Comparison of ENCODE assay signal across 9 mouse cellular contexts in the genomic region with DNA sequence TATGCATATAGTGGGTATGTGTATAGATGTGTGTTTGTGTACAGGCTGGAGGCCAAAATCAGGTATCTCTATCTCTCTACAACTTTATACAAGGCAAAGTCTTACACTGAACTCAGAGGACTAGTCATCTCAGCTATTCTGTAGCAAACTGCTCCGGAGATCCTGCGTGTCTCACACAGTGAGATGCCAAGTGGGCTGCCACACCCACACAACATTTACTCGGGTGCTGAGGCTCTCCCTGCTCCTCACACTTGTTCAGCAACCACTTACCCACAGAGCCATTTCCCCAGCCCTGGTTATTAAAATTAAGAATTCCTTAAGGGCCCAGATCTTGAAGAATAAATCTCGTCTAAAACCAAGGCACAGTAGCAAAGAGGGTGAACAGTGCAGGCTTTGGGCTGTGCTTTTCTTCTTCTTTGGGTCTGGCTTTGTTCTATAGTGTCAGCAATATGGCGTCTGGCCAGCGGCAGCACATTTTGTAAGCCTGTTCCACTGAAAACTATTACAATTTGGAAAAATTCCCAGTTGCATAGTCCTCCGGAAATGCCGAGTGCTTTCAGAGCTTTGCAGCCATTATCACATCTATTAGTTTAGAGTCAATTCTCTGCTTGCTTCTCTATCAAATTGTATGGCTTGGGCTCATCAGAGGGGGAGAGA. TPM values are rescaled to one million over a fixed set of nuclear protein-coding genes. Genes with fewer than 3 reads are reported as not detected.
DNase-seq lines count a peak whose midpoint lies in the region; ATAC-seq and TF ChIP-seq lines count a peak whose summit lies in the region.
"Had no signal": no experiment of that assay in that cellular context is flagged by ENCODE, and none has a peak within 500 bp of the region (broad histone marks: within the 10 kb centered on the region; RNA-seq: fewer than 3 reads in every experiment).

No protein-coding gene starts in this region.

- peaks cover 39% of the 10 kb centered on the region for H3K4me1 ChIP-seq in neural tube, embryonic 13.5 days (replicated peaks)
- peaks cover 39% of the 10 kb centered on the region for H3K4me1 ChIP-seq in hindbrain, embryonic 13.5 days (replicated peaks)
- peaks cover 10% of the 10 kb centered on the region for H3K4me1 ChIP-seq in midbrain, embryonic 15.5 days
- peaks cover 8% of the 10 kb centered on the region; the same call in 1 of the 2 replicates for H3K4me1 ChIP-seq in liver, embryonic 12.5 days
- H3K4me1 ChIP-seq: neural tube, embryonic 12.5 days had no signal

- peak; percentile 65 for ATAC-seq in neural tube, embryonic 13.5 days (ENCODE audit: low read depth)
- peak; percentile 67 for ATAC-seq in hindbrain, embryonic 13.5 days (ENCODE audit: low FRiP score)
- peak; percentile 65 for ATAC-seq in midbrain, embryonic 15.5 days (replicated peaks)
- no peak for ATAC-seq in liver, embryonic 12.5 days

- H3K9me3 ChIP-seq in neural tube, embryonic 13.5 days = no peaks in the 10 kb centered on the region
- no peaks in the 10 kb centered on the region for H3K9me3 ChIP-seq in hindbrain, embryonic 13.5 days
- H3K9me3 ChIP-seq in midbrain, embryonic 15.5 days = no peaks in the 10 kb centered on the region
- no peaks in the 10 kb centered on the region for H3K9me3 ChIP-seq in liver, embryonic 12.5 days (replicated peaks)
- H3K9me3 ChIP-seq: neural tube, embryonic 12.5 days had no signal

- H3K9ac ChIP-seq in neural tube, embryonic 13.5 days = no peak overlapping the region
- H3K9ac ChIP-seq in hindbrain, embryonic 13.5 days = no peak overlapping the region
- no peak overlapping the region for H3K9ac ChIP-seq in midbrain, embryonic 15.5 days
- no peak overlapping the region for H3K9ac ChIP-seq in liver, embryonic 12.5 days
- H3K9ac ChIP-seq: neural tube, embryonic 12.5 days had no signal

- no peak for TF ChIP-seq CTCF in gastrocnemius, adult 2 months (IDR thresholded peaks at IDR 0.05)

- intact Hi-C loops in gastrocnemius, adult 2 months (cut with DNase I) = no loop called here

- no peak overlapping the region for H3K4me3 ChIP-seq in gastrocnemius, adult 2 months
- H3K4me3 ChIP-seq in neural tube, embryonic 13.5 days = no peak overlapping the region
- H3K4me3 ChIP-seq in hindbrain, embryonic 13.5 days = no peak overlapping the region
- no peak overlapping the region for H3K4me3 ChIP-seq in midbrain, embryonic 15.5 days
- no peak overlapping the region for H3K4me3 ChIP-seq in liver, embryonic 12.5 days
- H3K4me3 ChIP-seq: neural tube, embryonic 12.5 days had no signal

- H3K27ac ChIP-seq in gastrocnemius, adult 2 months = no peak overlapping the region
- peak overlapping the region; percentile 70 for H3K27ac ChIP-seq in neural tube, embryonic 13.5 days (replicated peaks)
- H3K27ac ChIP-seq in hindbrain, embryonic 13.5 days = peak overlapping the region; percentile 73
- H3K27ac ChIP-seq in midbrain, embryonic 15.5 days = peak overlapping the region; percentile 39
- H3K27ac ChIP-seq in liver, embryonic 12.5 days = no peak overlapping the region
- H3K27ac ChIP-seq: neural tube, embryonic 12.5 days had no signal

- 67% methylated on average over 8 of the region's 8 CpGs for WGBS in neural tube, embryonic 13.5 days
- 47% methylated on average over 8 of the region's 8 CpGs for WGBS in hindbrain, embryonic 13.5 days
- WGBS in midbrain, embryonic 15.5 days = 39% methylated on average over 8 of the region's 8 CpGs
- 76% methylated on average over 8 of the region's 8 CpGs for WGBS in liver, embryonic 12.5 days (ENCODE audit: insufficient replicate concordance)

- no peaks in the 10 kb centered on the region for H3K27me3 ChIP-seq in neural tube, embryonic 13.5 days
- no peaks in the 10 kb centered on the region for H3K27me3 ChIP-seq in hindbrain, embryonic 13.5 days
- 0 out of 2 replicates have a peak, but pooled peaks cover 3% of the 10 kb centered on the region for H3K27me3 ChIP-seq in midbrain, embryonic 15.5 days (replicated peaks)
- no peaks in the 10 kb centered on the region for H3K27me3 ChIP-seq in liver, embryonic 12.5 days (replicated peaks)
- H3K27me3 ChIP-seq: neural tube, embryonic 12.5 days had no signal

- H3K36me3 ChIP-seq in neural tube, embryonic 13.5 days = no peaks in the 10 kb centered on the region
- no peaks in the 10 kb centered on the region for H3K36me3 ChIP-seq in hindbrain, embryonic 13.5 days
- H3K36me3 ChIP-seq in midbrain, embryonic 15.5 days (replicated peaks) = no peaks in the 10 kb centered on the region
- no peaks in the 10 kb centered on the region for H3K36me3 ChIP-seq in liver, embryonic 12.5 days
- H3K36me3 ChIP-seq: neural tube, embryonic 12.5 days had no signal

- no peak overlapping the region for H3K4me2 ChIP-seq in neural tube, embryonic 13.5 days
- H3K4me2 ChIP-seq in hindbrain, embryonic 13.5 days = no peak overlapping the region
- H3K4me2 ChIP-seq in midbrain, embryonic 15.5 days = no peak overlapping the region
- H3K4me2 ChIP-seq in liver, embryonic 12.5 days = no peak overlapping the region
- H3K4me2 ChIP-seq: neural tube, embryonic 12.5 days had no signal

- peak; percentile 49 for DNase-seq in gastrocnemius, adult 2 months
- no peak for DNase-seq in gastrocnemius, postnatal 25 days
- no peak for DNase-seq in neural tube, embryonic 10.5 days (ENCODE audit: extremely low spot score, low spot score)
- DNase-seq in testis, postnatal 10 days (ENCODE audit: low spot score) = no peak

RNA-seq across cellular contexts. Expression of a gene that starts 17.2 kb away (rescaled TPM):
- 1 to 10 TPM in 1 of 2 experiments, under 1 TPM in 1; 0.94 to 1.1 TPM for total RNA-seq in gastrocnemius, adult 2 months (2021)
- 1 to 10 TPM; 1.4 to 1.6 TPM for total RNA-seq in gastrocnemius, postnatal 25 days (2021)
- 4.7 and 4.9 TPM in 2 replicates for polyA plus RNA-seq in neural tube, embryonic 13.5 days (2015; fragmentation: Nextera tagmentation; extraction: Ambion mirVana)
- polyA plus RNA-seq in hindbrain, embryonic 13.5 days (2015; fragmentation: Nextera tagmentation; extraction: Ambion mirVana) = 9.9 TPM in 2 replicates
- 8.5 and 10.7 TPM in 2 replicates for polyA plus RNA-seq in midbrain, embryonic 15.5 days (2015; fragmentation: Nextera tagmentation; extraction: Ambion mirVana)
- polyA plus RNA-seq in liver, embryonic 12.5 days (2016; fragmentation: Nextera tagmentation; extraction: Ambion mirVana) = 2.6 and 2.7 TPM in 2 replicates

Comparison
In these comparisons a context has a peak if more than half of its experiments do, and no peak if none do; other contexts are left out.
1. H3K27ac ChIP-seq: peak in neural tube, embryonic 13.5 days (single experiment), hindbrain, embryonic 13.5 days (single experiment) and midbrain, embryonic 15.5 days (single experiment); none in gastrocnemius, adult 2 months (single experiment) and liver, embryonic 12.5 days (single experiment).